Comparison of ENCODE assay signal across 8 mouse cellular contexts in genomic region chr5:122968322-122968721, GRCm38 (mm10). TPM values are rescaled to one million over a fixed set of nuclear protein-coding genes. Genes with fewer than 3 reads are reported as not detected.
DNase-seq lines count a peak whose midpoint lies in the region; ATAC-seq and TF ChIP-seq lines count a peak whose summit lies in the region.

No protein-coding gene starts in this region.

- TF ChIP-seq POLR2A in heart, adult 2 months (IDR thresholded peaks at IDR 0.05; ENCODE audit: insufficient read depth, low read depth, low read length) = no peak

- no peaks in the 10 kb centered on the region for H3K27me3 ChIP-seq in heart, adult 2 months (ENCODE audit: control insufficient read depth, insufficient read depth, low read length)
- no peaks in the 10 kb centered on the region for H3K27me3 ChIP-seq in heart, embryonic 11.5 days (ENCODE audit: control insufficient read depth, insufficient read depth, low read length)
- no peaks in the 10 kb centered on the region for H3K27me3 ChIP-seq in forebrain, embryonic 14.5 days (replicated peaks; ENCODE audit: control insufficient read depth, insufficient read depth, low read length)

- ATAC-seq in heart, embryonic 11.5 days (replicated peaks; ENCODE audit: insufficient number of reproducible peaks, low FRiP score, low TSS enrichment) = no peak
- ATAC-seq in forebrain, embryonic 14.5 days = peak; percentile 46; the same call in 1 of the 2 replicates
- peak; percentile 88 for ATAC-seq in megakaryocyte progenitor cell, adult 5-6 weeks (replicated peaks; ENCODE audit: poor library complexity)

- TF ChIP-seq CTCF in heart, adult 2 months (IDR thresholded peaks at IDR 0.05) = peak; percentile 95

- no peak overlapping the region for H3K9ac ChIP-seq in heart, adult 2 months (ENCODE audit: low read depth, low read length)
- H3K9ac ChIP-seq in heart, embryonic 11.5 days (ENCODE audit: low read depth, low read length) = no peak overlapping the region
- no peak overlapping the region for H3K9ac ChIP-seq in forebrain, embryonic 14.5 days (ENCODE audit: low read length)

- WGBS in heart, adult 2 months = 16% methylated on average over 4 of the region's 4 CpGs
- 18% methylated on average over 4 of the region's 4 CpGs for WGBS in heart, embryonic 11.5 days (ENCODE audit: insufficient replicate concordance)
- WGBS in forebrain, embryonic 14.5 days = 36% methylated on average over 4 of the region's 4 CpGs

- no peaks in the 10 kb centered on the region for H3K36me3 ChIP-seq in heart, adult 2 months (ENCODE audit: control insufficient read depth, insufficient read depth, low read length)
- no peaks in the 10 kb centered on the region for H3K36me3 ChIP-seq in heart, embryonic 11.5 days (ENCODE audit: control insufficient read depth, insufficient read depth, low read length)
- no peaks in the 10 kb centered on the region for H3K36me3 ChIP-seq in forebrain, embryonic 14.5 days (ENCODE audit: control insufficient read depth, insufficient read depth, low read length)

- intact Hi-C loops in heart, adult 2 months (cut with DNase I) = loop anchor here (1.0 kb wide), 2 partner anchors 45 to 78 kb away; no protein-coding TSS in a partner anchor

- peak; percentile 78; the same call in 1 of the 2 replicates for TF ChIP-seq EP300 in heart, adult 2 months (IDR thresholded peaks at IDR 0.05; ENCODE audit: insufficient read depth, low read depth, low read length)

- no peak overlapping the region for H3K4me3 ChIP-seq in heart, adult 2 months
- H3K4me3 ChIP-seq in heart, embryonic 11.5 days (ENCODE audit: low read depth, low read length) = no peak overlapping the region
- H3K4me3 ChIP-seq in forebrain, embryonic 14.5 days (ENCODE audit: low read depth, low read length) = no peak overlapping the region

- H3K79me2 ChIP-seq in heart, adult 2 months (replicated peaks; ENCODE audit: control insufficient read depth, insufficient read depth, low read length) = no peaks in the 10 kb centered on the region

- no peaks in the 10 kb centered on the region for H3K4me1 ChIP-seq in heart, adult 2 months (ENCODE audit: control insufficient read depth, insufficient read depth, low read length)
- no peaks in the 10 kb centered on the region for H3K4me1 ChIP-seq in heart, embryonic 11.5 days (ENCODE audit: control insufficient read depth, insufficient read depth, low read length)
- peaks cover 4% of the 10 kb centered on the region; the same call in 1 of the 2 replicates for H3K4me1 ChIP-seq in forebrain, embryonic 14.5 days (ENCODE audit: control insufficient read depth, insufficient read depth, low read length)

- H3K27ac ChIP-seq in heart, adult 2 months = no peak overlapping the region
- no peak overlapping the region for H3K27ac ChIP-seq in heart, embryonic 11.5 days (ENCODE audit: low read depth, low read length)
- H3K27ac ChIP-seq in forebrain, embryonic 14.5 days (ENCODE audit: low read depth, low read length) = no peak overlapping the region

- H3K4me2 ChIP-seq in heart, embryonic 11.5 days = no peak overlapping the region
- H3K4me2 ChIP-seq in forebrain, embryonic 14.5 days (ENCODE audit: low read length) = no peak overlapping the region

- no peaks in the 10 kb centered on the region for H3K9me3 ChIP-seq in heart, embryonic 11.5 days (replicated peaks; ENCODE audit: control insufficient read depth, low read length)
- H3K9me3 ChIP-seq in forebrain, embryonic 14.5 days (replicated peaks; ENCODE audit: control insufficient read depth, low read length) = no peaks in the 10 kb centered on the region

- DNase-seq in heart, adult 2 months = peak; percentile 77 to 82
- DNase-seq in brain, adult 2 months (ENCODE audit: low read depth, low spot score) = peak; percentile 83
- DNase-seq in forebrain, embryonic 14.5 days (ENCODE audit: low spot score) = peak; percentile 76
- peak; percentile 89 for DNase-seq in induced T-regulatory cell, adult 2 months (ENCODE audit: low read depth)
- peak; percentile 50 for DNase-seq in left cerebral cortex, adult 11 months (ENCODE audit: low spot score)
- peak; percentile 64 to 83 for DNase-seq in spleen, postnatal 10 days (ENCODE audit: low spot score in 2 of 2)

RNA-seq across cellular contexts. Expression of gene Kdm2b, which starts 21.3 kb away (rescaled TPM):
- total RNA-seq in heart, adult 2 months (2021) = 10 to 100 TPM; 12.5 to 14.6 TPM
- polyA plus RNA-seq in heart, adult 2 months (2012; rRNA removed) = 8.2 and 14.4 TPM in 2 replicates
- 26.5 and 28.8 TPM in 2 replicates for polyA plus RNA-seq in heart, embryonic 11.5 days (2014; fragmentation: Nextera tagmentation; extraction: Ambion mirVana)
- polyA plus RNA-seq in forebrain, embryonic 14.5 days (2014; fragmentation: Nextera tagmentation; extraction: Ambion mirVana) = 73.8 and 94.1 TPM in 2 replicates
- 60.0 and 60.4 TPM in 2 replicates for total RNA-seq in megakaryocyte progenitor cell, adult 5-6 weeks (2015)
- total RNA-seq in megakaryocyte progenitor cell, adult 5-6 weeks (2017) = 49.0 and 75.4 TPM in 2 replicates

RNA-seq across cellular contexts. Expression of gene Orai1, which starts 46.6 kb away (rescaled TPM):
- total RNA-seq in heart, adult 2 months (2021) = 10 to 100 TPM; 11.7 to 15.8 TPM
- 39.0 and 42.8 TPM in 2 replicates for polyA plus RNA-seq in heart, adult 2 months (2012; rRNA removed)
- polyA plus RNA-seq in heart, embryonic 11.5 days (2014; fragmentation: Nextera tagmentation; extraction: Ambion mirVana) = 12.5 and 15.1 TPM in 2 replicates
- 13.3 and 13.8 TPM in 2 replicates for polyA plus RNA-seq in forebrain, embryonic 14.5 days (2014; fragmentation: Nextera tagmentation; extraction: Ambion mirVana)
- 66.5 and 68.6 TPM in 2 replicates for total RNA-seq in megakaryocyte progenitor cell, adult 5-6 weeks (2015)
- 13.5 and 20.8 TPM in 2 replicates for total RNA-seq in megakaryocyte progenitor cell, adult 5-6 weeks (2017)
